Mouse (Mus musculus): ENCODE data around the gene Armh3.

DNA sequence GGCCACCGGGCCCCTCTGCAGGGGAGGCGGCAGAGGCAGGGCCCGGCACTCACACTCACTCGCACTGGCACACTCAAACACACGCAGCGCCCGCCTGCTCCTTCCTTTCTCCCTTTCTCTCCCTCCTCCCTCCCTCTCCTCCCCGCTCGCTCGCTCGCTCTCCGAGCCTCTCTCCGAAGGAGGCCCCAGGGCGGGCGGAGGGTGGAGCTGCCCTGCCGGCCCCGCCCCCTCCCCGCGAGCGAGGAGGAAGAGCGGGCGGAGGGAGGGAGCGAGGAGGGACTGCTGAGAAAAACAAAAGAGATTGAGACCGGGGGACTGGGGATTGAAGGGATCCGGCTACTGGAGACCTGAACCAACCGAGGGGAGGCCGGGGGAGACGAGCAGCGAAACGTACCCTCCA lies 41.2 kb upstream of the Armh3 start:
- TF ChIP-seq POLR2A (IDR thresholded peaks at IDR 0.05; ENCODE audit: insufficient read depth, low read length) (peak; percentile 68), CTCF (IDR thresholded peaks at IDR 0.05; ENCODE audit: low read depth, low read length) (no peak), EP300 (IDR thresholded peaks at IDR 0.05; ENCODE audit: insufficient read depth, low read depth, low read length) (no peak)

Measured in ES-Bruce4 (cell line).